Mouse (Mus musculus): ENCODE data around the gene Mpzl3. TPM values are rescaled to one million over a fixed set of nuclear protein-coding genes. Genes with fewer than 3 reads are reported as not detected.

Mpzl3 gene
- polyA plus RNA-seq, 1 experiment from 2014 or later = 2.1 TPM

- no peaks in the 10 kb centered on the region for H3K9me3 ChIP-seq (replicated peaks)
- H3K36me3 ChIP-seq = no peaks in the 10 kb centered on the region
- 83% methylated on average over 3 of the region's 3 CpGs for WGBS
- H3K27ac ChIP-seq (ENCODE audit: poor library complexity, severe bottlenecking) = no peak overlapping the region
- no peak for ATAC-seq (ENCODE audit: insufficient number of reproducible peaks, low FRiP score)
- H3K9ac ChIP-seq = no peak overlapping the region
- peaks cover 21% of the 10 kb centered on the region; the same call in 1 of the 2 replicates for H3K27me3 ChIP-seq (replicated peaks)
- no peak overlapping the region for H3K4me2 ChIP-seq
- no peak overlapping the region for H3K4me3 ChIP-seq
- H3K4me1 ChIP-seq (replicated peaks) = no peaks in the 10 kb centered on the region
These were observed 28.1 kb downstream of the Mpzl3 start for GRCm38 (mm10) chr9:45083132-45083531.

- Histone ChIP-seq H3K36me3 (no peaks in the 10 kb centered on the region), H3K4me1 (replicated peaks) (no peaks in the 10 kb centered on the region), H3K9ac (no peak overlapping the region), H3K4me2 (no peak overlapping the region), H3K4me3 (no peak overlapping the region), H3K9me3 (replicated peaks) (no peaks in the 10 kb centered on the region), H3K27me3 (replicated peaks) (peaks cover 13% of the 10 kb centered on the region; the same call in 1 of the 2 replicates), H3K27ac (ENCODE audit: poor library complexity, severe bottlenecking) (no peak overlapping the region)
- 57% methylated on average over 5 of the region's 5 CpGs for WGBS
- ATAC-seq (ENCODE audit: insufficient number of reproducible peaks, low FRiP score) = no peak
These were observed 29.6 kb downstream of the Mpzl3 start for GRCm38 (mm10) chr9:45084556-45084955.

- peaks cover 13% of the 10 kb centered on the region; the same call in 1 of the 2 replicates for H3K27me3 ChIP-seq (replicated peaks)
- H3K4me1 ChIP-seq (replicated peaks) = no peaks in the 10 kb centered on the region
- ATAC-seq (ENCODE audit: insufficient number of reproducible peaks, low FRiP score) = no peak
- no peaks in the 10 kb centered on the region for H3K36me3 ChIP-seq
- no peak overlapping the region for H3K27ac ChIP-seq (ENCODE audit: poor library complexity, severe bottlenecking)
- H3K4me3 ChIP-seq = no peak overlapping the region
- H3K9ac ChIP-seq = no peak overlapping the region
- no peaks in the 10 kb centered on the region for H3K9me3 ChIP-seq (replicated peaks)
- WGBS = 69% methylated on average over 12 of the region's 12 CpGs
- H3K4me2 ChIP-seq = no peak overlapping the region
These were observed 31.0 kb downstream of the Mpzl3 start for GRCm38 (mm10) chr9:45085741-45086690.

- no peak overlapping the region for H3K9ac ChIP-seq
- peaks cover 8% of the 10 kb centered on the region for H3K4me1 ChIP-seq (replicated peaks)
- no peak overlapping the region for H3K27ac ChIP-seq (ENCODE audit: poor library complexity, severe bottlenecking)
- H3K4me2 ChIP-seq = no peak overlapping the region
- H3K27me3 ChIP-seq (replicated peaks) = 0 out of 2 replicates have a peak, but pooled peaks cover 3% of the 10 kb centered on the region
- no peaks in the 10 kb centered on the region for H3K9me3 ChIP-seq (replicated peaks)
- no peak overlapping the region for H3K4me3 ChIP-seq
- no peak for ATAC-seq (ENCODE audit: insufficient number of reproducible peaks, low FRiP score)
- no peaks in the 10 kb centered on the region for H3K36me3 ChIP-seq
These were observed 33.1 kb downstream of the Mpzl3 start for GRCm38 (mm10) chr9:45088040-45088439.

GRCm38 (mm10) chr9:45090811-45091210, 35.8 kb downstream of the Mpzl3 start:
- WGBS = 58% methylated on average over 3 of the region's 3 CpGs
- Histone ChIP-seq H3K36me3 (no peaks in the 10 kb centered on the region), H3K27me3 (replicated peaks) (0 out of 2 replicates have a peak, but pooled peaks cover 3% of the 10 kb centered on the region), H3K4me1 (replicated peaks) (peaks cover 8% of the 10 kb centered on the region), H3K9ac (no peak overlapping the region), H3K27ac (ENCODE audit: poor library complexity, severe bottlenecking) (no peak overlapping the region), H3K4me2 (no peak overlapping the region), H3K4me3 (no peak overlapping the region), H3K9me3 (replicated peaks) (no peaks in the 10 kb centered on the region)
- ATAC-seq (ENCODE audit: insufficient number of reproducible peaks, low FRiP score) = no peak

GRCm38 (mm10) chr9:45092641-45093040, 37.7 kb downstream of the Mpzl3 start:
- Histone ChIP-seq H3K27ac (ENCODE audit: poor library complexity, severe bottlenecking) (peak overlapping the region; percentile 54; the same call in 1 of the 2 replicates), H3K36me3 (no peaks in the 10 kb centered on the region), H3K4me2 (no peak overlapping the region), H3K4me1 (replicated peaks) (peaks cover 8% of the 10 kb centered on the region), H3K4me3 (no peak overlapping the region), H3K9ac (no peak overlapping the region), H3K9me3 (replicated peaks) (no peaks in the 10 kb centered on the region), H3K27me3 (replicated peaks) (no peaks in the 10 kb centered on the region)
- WGBS = 45% methylated on average over 4 of the region's 4 CpGs
- ATAC-seq (ENCODE audit: insufficient number of reproducible peaks, low FRiP score) = no peak

GRCm38 (mm10) chr9:45095149-45095937, 40.4 kb downstream of the Mpzl3 start:
- H3K36me3 ChIP-seq = no peaks in the 10 kb centered on the region

GRCm38 (mm10) chr9:45097877-45098276, 42.9 kb downstream of the Mpzl3 start:
- 83% methylated on average over 5 of the region's 5 CpGs for WGBS
- Histone ChIP-seq H3K36me3 (no peaks in the 10 kb centered on the region), H3K4me3 (no peak overlapping the region), H3K4me2 (no peak overlapping the region), H3K4me1 (replicated peaks) (peaks cover 6% of the 10 kb centered on the region), H3K9ac (no peak overlapping the region), H3K9me3 (replicated peaks) (no peaks in the 10 kb centered on the region), H3K27ac (ENCODE audit: poor library complexity, severe bottlenecking) (no peak overlapping the region), H3K27me3 (replicated peaks) (0 out of 2 replicates have a peak, but pooled peaks cover 4% of the 10 kb centered on the region)
- ATAC-seq (ENCODE audit: insufficient number of reproducible peaks, low FRiP score) = no peak

More at GRCm38 (mm10) chr9:45095149-45095937, 40.4 kb downstream of the Mpzl3 start:
- no peak overlapping the region for H3K9ac ChIP-seq
- no peak overlapping the region for H3K4me3 ChIP-seq
- ATAC-seq (ENCODE audit: insufficient number of reproducible peaks, low FRiP score) = no peak
- no peaks in the 10 kb centered on the region for H3K9me3 ChIP-seq (replicated peaks)
- H3K4me2 ChIP-seq = no peak overlapping the region
- peaks cover 8% of the 10 kb centered on the region for H3K4me1 ChIP-seq (replicated peaks)
- H3K27ac ChIP-seq (ENCODE audit: poor library complexity, severe bottlenecking) = no peak overlapping the region
- no peaks in the 10 kb centered on the region for H3K27me3 ChIP-seq (replicated peaks)
- WGBS = 75% methylated on average over 6 of the region's 6 CpGs

GRCm38 (mm10) chr9:45098426-45098825, 43.4 kb downstream of the Mpzl3 start:
- ATAC-seq (ENCODE audit: insufficient number of reproducible peaks, low FRiP score) = no peak
- WGBS = 25% methylated on average over 3 of the region's 3 CpGs

GRCm38 (mm10) chr9:45102528-45102927, 47.5 kb downstream of the Mpzl3 start:
- H3K9me3 ChIP-seq (replicated peaks) = no peaks in the 10 kb centered on the region
- H3K4me3 ChIP-seq = no peak overlapping the region
- WGBS = 82% methylated on average over 1 of the region's 1 CpGs
- H3K36me3 ChIP-seq = no peaks in the 10 kb centered on the region
- no peak for ATAC-seq (ENCODE audit: insufficient number of reproducible peaks, low FRiP score)
- H3K9ac ChIP-seq = no peak overlapping the region
- H3K4me1 ChIP-seq (replicated peaks) = peaks cover 14% of the 10 kb centered on the region
- no peak overlapping the region for H3K4me2 ChIP-seq
- 0 out of 2 replicates have a peak, but pooled peaks cover 4% of the 10 kb centered on the region for H3K27me3 ChIP-seq (replicated peaks)
- H3K27ac ChIP-seq (ENCODE audit: poor library complexity, severe bottlenecking) = no peak overlapping the region

More at GRCm38 (mm10) chr9:45098426-45098825, 43.4 kb downstream of the Mpzl3 start:
- no peaks in the 10 kb centered on the region for H3K9me3 ChIP-seq (replicated peaks)
- no peak overlapping the region for H3K4me2 ChIP-seq
- no peak overlapping the region for H3K4me3 ChIP-seq
- no peaks in the 10 kb centered on the region for H3K36me3 ChIP-seq
- peaks cover 10% of the 10 kb centered on the region for H3K4me1 ChIP-seq (replicated peaks)
- no peak overlapping the region for H3K9ac ChIP-seq
- H3K27me3 ChIP-seq (replicated peaks) = 0 out of 2 replicates have a peak, but pooled peaks cover 4% of the 10 kb centered on the region
- H3K27ac ChIP-seq (ENCODE audit: poor library complexity, severe bottlenecking) = no peak overlapping the region

Measured in heart, embryonic 12.5 days (tissue).